Mouse (Mus musculus): ENCODE results near the gene Ccp110. TPM values are rescaled to one million over a fixed set of nuclear protein-coding genes. Genes with fewer than 3 reads are reported as not detected.

The Ccp110 gene
- total and polyA plus RNA-seq, 3 experiments: 10.4 to 12.3 TPM; not detected in 1

DNA sequence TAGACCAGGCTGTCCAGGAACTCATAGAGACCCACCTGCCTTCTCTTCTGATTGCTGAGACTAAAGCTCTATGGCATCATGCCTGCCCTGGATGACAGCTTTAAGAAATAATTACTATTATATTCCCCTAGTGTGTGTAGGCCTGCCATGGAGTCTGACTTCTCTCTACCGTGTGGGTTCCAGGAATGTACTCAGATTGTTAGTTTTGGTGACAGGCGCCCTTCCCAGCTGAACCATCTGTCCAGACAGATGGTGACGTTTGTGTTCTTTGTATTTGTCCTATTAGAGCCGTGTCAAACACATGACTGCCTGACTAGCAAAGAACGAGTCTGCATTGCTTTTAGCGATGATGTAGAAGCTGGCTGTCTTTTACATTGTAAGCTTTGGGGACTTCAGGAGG is 66.2 kb downstream of the Ccp110 start:
- peaks cover 0 to 9% of the 10 kb centered on the region in 2 experiments; a peak in 2 of 4 replicates for H3K36me3 ChIP-seq (ENCODE audit: control insufficient read depth in 1 of 2, insufficient read depth in 2 of 2, low read length in 2 of 2)
- no peak overlapping the region for H3K9ac ChIP-seq (ENCODE audit: control insufficient read depth, low read depth, low read length, poor library complexity, severe bottlenecking)
- H3K27ac ChIP-seq (ENCODE audit: control insufficient read depth, low read depth, low read length): no peak overlapping the region
- no peak for DNase-seq (ENCODE audit: low read depth, low spot score)
- H3K4me3 ChIP-seq (ENCODE audit: control insufficient read depth in 1 of 2, insufficient read depth in 1 of 2, low read depth in 2 of 2, low read length in 2 of 2): no peak overlapping the region
- H3K4me1 ChIP-seq (ENCODE audit: control insufficient read depth in 1 of 2, insufficient read depth in 2 of 2, low read length in 2 of 2): peaks cover 0 to 12% of the 10 kb centered on the region in 2 experiments; a peak in 3 of 4 replicates
- no peak for TF ChIP-seq EP300 (IDR thresholded peaks at IDR 0.05; ENCODE audit: low read depth in 1 of 2, low read length in 2 of 2)
- TF ChIP-seq GABPA (IDR thresholded peaks at IDR 0.05; ENCODE audit: low read depth, low read length): no peak
- no peak for TF ChIP-seq ELF1 (IDR thresholded peaks at IDR 0.05; ENCODE audit: low read depth, low read length)
- no peak for TF ChIP-seq SMC3 (IDR thresholded peaks at IDR 0.05; ENCODE audit: low read depth, low read length)
- no peak for TF ChIP-seq USF1 (IDR thresholded peaks at IDR 0.05; ENCODE audit: low read depth, low read length)
- no peak for TF ChIP-seq UBTF (IDR thresholded peaks at IDR 0.05; ENCODE audit: borderline replicate concordance, insufficient read depth, low read depth, low read length)
- H3K79me2 ChIP-seq (ENCODE audit: control insufficient read depth, insufficient read depth, low read length, poor library complexity): no peaks in the 10 kb centered on the region
- H3K9me3 ChIP-seq (replicated peaks; ENCODE audit: insufficient read depth, low read length): no peaks in the 10 kb centered on the region
- no peaks in the 10 kb centered on the region for H3K27me3 ChIP-seq (ENCODE audit: control insufficient read depth in 1 of 2, insufficient read depth in 2 of 2, low read length in 2 of 2)

GRCm38 (mm10) chr7:118783305-118784001 is 71.1 kb downstream of the Ccp110 start:
- TF ChIP-seq ZMIZ1 (IDR thresholded peaks at IDR 0.05; ENCODE audit: low read depth, low read length) (no peak), MYB (IDR thresholded peaks at IDR 0.05; ENCODE audit: low read depth, low read length) (no peak), ZKSCAN1 (IDR thresholded peaks at IDR 0.05; ENCODE audit: low read depth, low read length) (no peak), HCFC1 (IDR thresholded peaks at IDR 0.05; ENCODE audit: low read depth, low read length) (no peak), SIN3A (IDR thresholded peaks at IDR 0.05; ENCODE audit: low read length) (no peak), RAD21 (IDR thresholded peaks at IDR 0.05; ENCODE audit: low read depth, low read length) (no peak), TBP (IDR thresholded peaks at IDR 0.05; ENCODE audit: low read depth, low read length) (no peak), USF2 (IDR thresholded peaks at IDR 0.05; ENCODE audit: borderline replicate concordance in 1 of 2, insufficient read depth in 1 of 2, low read depth in 1 of 2, low read length in 2 of 2) (no peak), UBTF (IDR thresholded peaks at IDR 0.05; ENCODE audit: borderline replicate concordance, insufficient read depth, low read depth, low read length) (no peak), EP300 (IDR thresholded peaks at IDR 0.05; ENCODE audit: low read depth in 1 of 2, low read length in 2 of 2) (no peak), BHLHE40 (IDR thresholded peaks at IDR 0.05; ENCODE audit: borderline replicate concordance, low read depth, low read length) (no peak), MAZ (IDR thresholded peaks at IDR 0.05; ENCODE audit: low read depth, low read length) (no peak), GATA1 (IDR thresholded peaks at IDR 0.05; ENCODE audit: low read depth, low read length) (no peak), MAX (IDR thresholded peaks at IDR 0.05; ENCODE audit: low read length) (no peak), ZC3H11A (IDR thresholded peaks at IDR 0.05; ENCODE audit: low read depth, low read length) (no peak), CTCF (IDR thresholded peaks at IDR 0.05 in 2 of 3, conservative IDR thresholded peaks at IDR 0.05 in 1 of 3; ENCODE audit: control insufficient read depth in 1 of 3, insufficient read depth in 1 of 3, low read depth in 2 of 3, low read length in 3 of 3, poor library complexity in 1 of 3, severe bottlenecking in 1 of 3) (no peak), MYC (IDR thresholded peaks at IDR 0.05; ENCODE audit: low read depth, low read length) (no peak), ELF1 (IDR thresholded peaks at IDR 0.05; ENCODE audit: low read depth, low read length) (no peak)
- Histone ChIP-seq H3K79me2 (ENCODE audit: control insufficient read depth, insufficient read depth, low read length, poor library complexity) (no peaks in the 10 kb centered on the region), H3K27ac (ENCODE audit: control insufficient read depth, low read depth, low read length) (no peak overlapping the region), H3K4me1 (ENCODE audit: control insufficient read depth in 1 of 2, insufficient read depth in 2 of 2, low read length in 2 of 2) (no peaks in the 10 kb centered on the region), H3K27me3 (ENCODE audit: control insufficient read depth in 1 of 2, insufficient read depth in 2 of 2, low read length in 2 of 2) (no peaks in the 10 kb centered on the region), H3K9me3 (replicated peaks; ENCODE audit: insufficient read depth, low read length) (no peaks in the 10 kb centered on the region), H3K9ac (ENCODE audit: control insufficient read depth, low read depth, low read length, poor library complexity, severe bottlenecking) (no peak overlapping the region), H3K4me3 (ENCODE audit: control insufficient read depth in 1 of 2, insufficient read depth in 1 of 2, low read depth in 2 of 2, low read length in 2 of 2) (no peak overlapping the region), H3K36me3 (ENCODE audit: control insufficient read depth in 1 of 2, insufficient read depth in 2 of 2, low read length in 2 of 2) (no peaks in the 10 kb centered on the region)
- DNase-seq (ENCODE audit: low read depth, low spot score): no peak

Data from MEL (cell line).